ENCODE assay signal across 11 mouse cellular contexts in genomic region chr1:152514256-152514655, GRCm38 (mm10).
DNase-seq lines count a peak whose midpoint lies in the region; ATAC-seq and TF ChIP-seq lines count a peak whose summit lies in the region.
"Had no signal": no experiment of that assay in that cellular context is flagged by ENCODE, and none has a peak within 500 bp of the region (broad histone marks: within the 10 kb centered on the region; RNA-seq: fewer than 3 reads in every experiment).

No protein-coding gene starts in this region.

- no peak overlapping the region for H3K4me2 ChIP-seq in hindbrain, embryonic 13.5 days
- no peak overlapping the region for H3K4me2 ChIP-seq in hindbrain, embryonic 11.5 days (replicated peaks; ENCODE audit: low read depth, low read length)
- no peak overlapping the region for H3K4me2 ChIP-seq in embryonic facial prominence, embryonic 13.5 days
- peak overlapping the region; percentile 41 for H3K4me2 ChIP-seq in heart, embryonic 13.5 days
- H3K4me2 ChIP-seq in limb, embryonic 14.5 days (replicated peaks; ENCODE audit: low read depth, low read length, severe bottlenecking): no peak overlapping the region
- H3K4me2 ChIP-seq: liver, embryonic 15.5 days had no signal

- H3K4me3 ChIP-seq in hindbrain, embryonic 13.5 days: no peak overlapping the region
- H3K4me3 ChIP-seq in hindbrain, embryonic 11.5 days (ENCODE audit: low read depth, low read length): no peak overlapping the region
- H3K4me3 ChIP-seq in embryonic facial prominence, embryonic 13.5 days: no peak overlapping the region
- no peak overlapping the region for H3K4me3 ChIP-seq in heart, embryonic 13.5 days
- H3K4me3 ChIP-seq in limb, embryonic 14.5 days (replicated peaks; ENCODE audit: low read length): no peak overlapping the region
- H3K4me3 ChIP-seq: liver, embryonic 15.5 days had no signal

- H3K27me3 ChIP-seq in hindbrain, embryonic 13.5 days: no peaks in the 10 kb centered on the region
- no peaks in the 10 kb centered on the region for H3K27me3 ChIP-seq in hindbrain, embryonic 11.5 days (ENCODE audit: control insufficient read depth, insufficient read depth, low read length)
- no peaks in the 10 kb centered on the region for H3K27me3 ChIP-seq in embryonic facial prominence, embryonic 13.5 days
- H3K27me3 ChIP-seq in heart, embryonic 13.5 days (replicated peaks): no peaks in the 10 kb centered on the region
- H3K27me3 ChIP-seq in limb, embryonic 14.5 days (ENCODE audit: control insufficient read depth, insufficient read depth, low read length): no peaks in the 10 kb centered on the region
- H3K27me3 ChIP-seq: CH12.LX; liver, embryonic 15.5 days had no signal

- no peaks in the 10 kb centered on the region for H3K9me3 ChIP-seq in hindbrain, embryonic 13.5 days
- H3K9me3 ChIP-seq in hindbrain, embryonic 11.5 days (ENCODE audit: control insufficient read depth, low read length): no peaks in the 10 kb centered on the region
- H3K9me3 ChIP-seq in embryonic facial prominence, embryonic 13.5 days: no peaks in the 10 kb centered on the region
- no peaks in the 10 kb centered on the region for H3K9me3 ChIP-seq in heart, embryonic 13.5 days
- no peaks in the 10 kb centered on the region for H3K9me3 ChIP-seq in limb, embryonic 14.5 days (ENCODE audit: control insufficient read depth, low read length)
- H3K9me3 ChIP-seq: liver, embryonic 15.5 days had no signal

- peaks cover 6% of the 10 kb centered on the region; the same call in 1 of the 2 replicates for H3K4me1 ChIP-seq in hindbrain, embryonic 13.5 days (replicated peaks)
- H3K4me1 ChIP-seq in hindbrain, embryonic 11.5 days (replicated peaks; ENCODE audit: control insufficient read depth, insufficient read depth, low read length): no peaks in the 10 kb centered on the region
- peaks cover 13% of the 10 kb centered on the region for H3K4me1 ChIP-seq in embryonic facial prominence, embryonic 13.5 days
- peaks cover 21% of the 10 kb centered on the region for H3K4me1 ChIP-seq in heart, embryonic 13.5 days
- 0 out of 2 replicates have a peak, but pooled peaks cover 2% of the 10 kb centered on the region for H3K4me1 ChIP-seq in limb, embryonic 14.5 days (ENCODE audit: control insufficient read depth, insufficient read depth, low read length)
- H3K4me1 ChIP-seq: liver, embryonic 15.5 days had no signal

- 0 out of 2 replicates have a peak overlapping the region, but pooled peaks have one; percentile 30 for H3K27ac ChIP-seq in hindbrain, embryonic 13.5 days
- no peak overlapping the region for H3K27ac ChIP-seq in hindbrain, embryonic 11.5 days (ENCODE audit: low read depth, low read length)
- peak overlapping the region; percentile 62 for H3K27ac ChIP-seq in embryonic facial prominence, embryonic 13.5 days
- H3K27ac ChIP-seq in heart, embryonic 13.5 days (replicated peaks): peak overlapping the region; percentile 61
- H3K27ac ChIP-seq in limb, embryonic 14.5 days (replicated peaks; ENCODE audit: low read depth, low read length): 0 out of 2 replicates have a peak overlapping the region, but pooled peaks have one; percentile 9
- H3K27ac ChIP-seq: liver, embryonic 15.5 days had no signal

- no peak for DNase-seq in hindbrain, embryonic 11.5 days (ENCODE audit: low spot score)
- peak; percentile 41 for DNase-seq in limb, embryonic 14.5 days (ENCODE audit: low spot score)
- no peak for DNase-seq in adrenal gland, postnatal 14 days
- no peak for DNase-seq in cerebellum, adult 9-11 months
- DNase-seq: right cerebral cortex, postnatal 4 days had no signal

- 65% methylated on average over 4 of the region's 4 CpGs for WGBS in hindbrain, embryonic 13.5 days
- WGBS in hindbrain, embryonic 11.5 days: 72% methylated on average over 4 of the region's 4 CpGs
- WGBS in embryonic facial prominence, embryonic 13.5 days: 47% methylated on average over 4 of the region's 4 CpGs
- WGBS in heart, embryonic 13.5 days: 42% methylated on average over 4 of the region's 4 CpGs
- WGBS in limb, embryonic 14.5 days: 41% methylated on average over 4 of the region's 4 CpGs

- TF ChIP-seq POLR2A in limb, embryonic 14.5 days (IDR thresholded peaks at IDR 0.05; ENCODE audit: borderline replicate concordance, extremely low read depth, insufficient read depth, insufficient read length): no peak

- no peak overlapping the region for H3K9ac ChIP-seq in hindbrain, embryonic 13.5 days
- no peak overlapping the region for H3K9ac ChIP-seq in hindbrain, embryonic 11.5 days (ENCODE audit: low read depth, low read length)
- H3K9ac ChIP-seq in embryonic facial prominence, embryonic 13.5 days: 0 out of 2 replicates have a peak overlapping the region, but pooled peaks have one; percentile 16
- H3K9ac ChIP-seq in heart, embryonic 13.5 days: peak overlapping the region; percentile 61; the same call in 1 of the 2 replicates
- H3K9ac ChIP-seq in limb, embryonic 14.5 days (ENCODE audit: low read depth, low read length, severe bottlenecking): no peak overlapping the region
- H3K9ac ChIP-seq: liver, embryonic 15.5 days had no signal

- H3K36me3 ChIP-seq in hindbrain, embryonic 13.5 days: peaks cover 9% of the 10 kb centered on the region; the same call in 1 of the 2 replicates
- H3K36me3 ChIP-seq in hindbrain, embryonic 11.5 days (ENCODE audit: control insufficient read depth, insufficient read depth, low read length): no peaks in the 10 kb centered on the region
- H3K36me3 ChIP-seq in embryonic facial prominence, embryonic 13.5 days: peaks cover 15% of the 10 kb centered on the region
- peaks cover 42% of the 10 kb centered on the region for H3K36me3 ChIP-seq in heart, embryonic 13.5 days
- peaks cover 22% of the 10 kb centered on the region for H3K36me3 ChIP-seq in limb, embryonic 14.5 days (ENCODE audit: control insufficient read depth, insufficient read depth, low read length)
- H3K36me3 ChIP-seq: liver, embryonic 15.5 days had no signal

- no peak for ATAC-seq in hindbrain, embryonic 13.5 days (ENCODE audit: low FRiP score)
- no peak for ATAC-seq in hindbrain, embryonic 11.5 days (ENCODE audit: low FRiP score)
- no peak; the same call in 1 of the 2 replicates for ATAC-seq in embryonic facial prominence, embryonic 13.5 days (ENCODE audit: insufficient number of reproducible peaks, insufficient read depth, low FRiP score, low TSS enrichment, low read depth)
- ATAC-seq in heart, embryonic 13.5 days (ENCODE audit: extremely low read depth, insufficient number of reproducible peaks, low FRiP score, low TSS enrichment): no peak
- ATAC-seq in limb, embryonic 14.5 days (ENCODE audit: low FRiP score, low read depth): peak; percentile 28; the same call in 1 of the 2 replicates
- ATAC-seq in activated CD4-positive, CD25-positive, alpha-beta regulatory T cell, adult 4 months: no peak

Comparison
In these comparisons a context has a peak if more than half of its experiments do, and no peak if none do; other contexts are left out.
1. H3K9ac ChIP-seq: peak in embryonic facial prominence, embryonic 13.5 days (single experiment) and heart, embryonic 13.5 days (single experiment); none in hindbrain, embryonic 13.5 days (single experiment), hindbrain, embryonic 11.5 days (single experiment) and limb, embryonic 14.5 days (single experiment).